Mouse (Mus musculus): ENCODE data around the gene Cadm3. TPM values are rescaled to one million over a fixed set of nuclear protein-coding genes. Genes with fewer than 3 reads are reported as not detected.

The Cadm3 gene
- polyA plus RNA-seq, 1 experiment = 0.09 TPM

GRCm38 (mm10) chr1:173377380-173378112 lies 10.1 kb upstream of the Cadm3 start:
- no peak for TF ChIP-seq CEBPB (IDR thresholded peaks at IDR 0.05; ENCODE audit: low read depth)
- TF ChIP-seq CTCF (IDR thresholded peaks at IDR 0.05; ENCODE audit: control insufficient read depth, insufficient read depth, insufficient read length) = peak; percentile 42
- no peak for TF ChIP-seq MAX (IDR thresholded peaks at IDR 0.05)
- no peak for TF ChIP-seq MYOG (IDR thresholded peaks at IDR 0.05; ENCODE audit: control insufficient read depth, extremely low read depth, insufficient read length)
- TF ChIP-seq MYOD1 (IDR thresholded peaks at IDR 0.05; ENCODE audit: control insufficient read depth, insufficient read length, low read depth) = no peak
- Histone ChIP-seq H3K4me3 (ENCODE audit: insufficient read depth, poor library complexity, severe bottlenecking) (no peak overlapping the region), H3ac (ENCODE audit: control insufficient read depth, insufficient read length, low read depth) (no peak overlapping the region), H3K79me3 (ENCODE audit: low read depth) (no peaks in the 10 kb centered on the region), H3K36me3 (ENCODE audit: control insufficient read depth, insufficient read depth) (no peaks in the 10 kb centered on the region), H3K79me2 (ENCODE audit: control insufficient read depth, insufficient read depth) (no peaks in the 10 kb centered on the region), H3K27me3 (ENCODE audit: control insufficient read depth, insufficient read depth, insufficient read length) (no peaks in the 10 kb centered on the region)

GRCm38 (mm10) chr1:173374020-173374419 lies 6.5 kb upstream of the Cadm3 start:
- Histone ChIP-seq H3ac (ENCODE audit: control insufficient read depth, insufficient read length, low read depth) (no peak overlapping the region), H3K79me2 (ENCODE audit: control insufficient read depth, insufficient read depth) (no peaks in the 10 kb centered on the region)

GRCm38 (mm10) chr1:173371586-173371985 lies 4.1 kb upstream of the Cadm3 start:
- H3K36me3 ChIP-seq (ENCODE audit: control insufficient read depth, insufficient read depth) = no peaks in the 10 kb centered on the region
- H3K79me2 ChIP-seq (ENCODE audit: control insufficient read depth, insufficient read depth) = no peaks in the 10 kb centered on the region
- no peak overlapping the region for H3ac ChIP-seq (ENCODE audit: control insufficient read depth, insufficient read length, low read depth)
- TF ChIP-seq CEBPB (IDR thresholded peaks at IDR 0.05; ENCODE audit: low read depth) (no peak), USF1 (IDR thresholded peaks at IDR 0.05; ENCODE audit: low read depth) (no peak)
- H3K79me3 ChIP-seq (ENCODE audit: low read depth) = no peaks in the 10 kb centered on the region
- no peak overlapping the region for H3K4me3 ChIP-seq (ENCODE audit: insufficient read depth, poor library complexity, severe bottlenecking)
- peaks cover 11% of the 10 kb centered on the region for H3K27me3 ChIP-seq (ENCODE audit: control insufficient read depth, insufficient read depth, insufficient read length)

More at GRCm38 (mm10) chr1:173374020-173374419, 6.5 kb upstream of the Cadm3 start:
- Histone ChIP-seq H3K27me3 (ENCODE audit: control insufficient read depth, insufficient read depth, insufficient read length) (no peaks in the 10 kb centered on the region), H3K36me3 (ENCODE audit: control insufficient read depth, insufficient read depth) (no peaks in the 10 kb centered on the region), H3K79me3 (ENCODE audit: low read depth) (no peaks in the 10 kb centered on the region), H3K4me3 (ENCODE audit: insufficient read depth, poor library complexity, severe bottlenecking) (no peak overlapping the region)
- TF ChIP-seq MYOD1 (IDR thresholded peaks at IDR 0.05; ENCODE audit: control insufficient read depth, insufficient read length, low read depth) (no peak), MAX (IDR thresholded peaks at IDR 0.05) (no peak), MYOG (IDR thresholded peaks at IDR 0.05; ENCODE audit: control insufficient read depth, extremely low read depth, insufficient read length) (no peak), USF1 (IDR thresholded peaks at IDR 0.05; ENCODE audit: low read depth) (no peak), FOSL1 (IDR thresholded peaks at IDR 0.05; ENCODE audit: insufficient read depth, low read length, poor library complexity, severe bottlenecking) (no peak), CEBPB (IDR thresholded peaks at IDR 0.05; ENCODE audit: low read depth) (no peak), CTCF (IDR thresholded peaks at IDR 0.05; ENCODE audit: control insufficient read depth, insufficient read depth, insufficient read length) (no peak)

GRCm38 (mm10) chr1:173370456-173370855 lies 3.0 kb upstream of the Cadm3 start:
- Histone ChIP-seq H3K36me3 (ENCODE audit: control insufficient read depth, insufficient read depth) (no peaks in the 10 kb centered on the region), H3K79me2 (ENCODE audit: control insufficient read depth, insufficient read depth) (no peaks in the 10 kb centered on the region), H3ac (ENCODE audit: control insufficient read depth, insufficient read length, low read depth) (no peak overlapping the region), H3K4me3 (ENCODE audit: insufficient read depth, poor library complexity, severe bottlenecking) (no peak overlapping the region), H3K79me3 (ENCODE audit: low read depth) (no peaks in the 10 kb centered on the region), H3K27me3 (ENCODE audit: control insufficient read depth, insufficient read depth, insufficient read length) (peaks cover 11% of the 10 kb centered on the region)
- TF ChIP-seq MYOG (IDR thresholded peaks at IDR 0.05; ENCODE audit: control insufficient read depth, extremely low read depth, insufficient read length) (no peak), MYOD1 (IDR thresholded peaks at IDR 0.05; ENCODE audit: control insufficient read depth, insufficient read length, low read depth) (no peak), CTCF (IDR thresholded peaks at IDR 0.05; ENCODE audit: control insufficient read depth, insufficient read depth, insufficient read length) (no peak), FOSL1 (IDR thresholded peaks at IDR 0.05; ENCODE audit: insufficient read depth, low read length, poor library complexity, severe bottlenecking) (no peak), USF1 (IDR thresholded peaks at IDR 0.05; ENCODE audit: low read depth) (no peak), MAX (IDR thresholded peaks at IDR 0.05) (no peak), CEBPB (IDR thresholded peaks at IDR 0.05; ENCODE audit: low read depth) (no peak)

- H3ac ChIP-seq (ENCODE audit: control insufficient read depth, insufficient read length, low read depth) = no peak overlapping the region
- no peaks in the 10 kb centered on the region for H3K36me3 ChIP-seq (ENCODE audit: control insufficient read depth, insufficient read depth)
- peaks cover 11% of the 10 kb centered on the region for H3K27me3 ChIP-seq (ENCODE audit: control insufficient read depth, insufficient read depth, insufficient read length)
- no peak for TF ChIP-seq MYOG (IDR thresholded peaks at IDR 0.05; ENCODE audit: control insufficient read depth, extremely low read depth, insufficient read length)
- TF ChIP-seq USF1 (IDR thresholded peaks at IDR 0.05; ENCODE audit: low read depth) = no peak
- TF ChIP-seq MYOD1 (IDR thresholded peaks at IDR 0.05; ENCODE audit: control insufficient read depth, insufficient read length, low read depth) = no peak
- no peak for TF ChIP-seq FOSL1 (IDR thresholded peaks at IDR 0.05; ENCODE audit: insufficient read depth, low read length, poor library complexity, severe bottlenecking)
- no peak for TF ChIP-seq MAX (IDR thresholded peaks at IDR 0.05)
- no peak for TF ChIP-seq CTCF (IDR thresholded peaks at IDR 0.05; ENCODE audit: control insufficient read depth, insufficient read depth, insufficient read length)
- TF ChIP-seq CEBPB (IDR thresholded peaks at IDR 0.05; ENCODE audit: low read depth) = no peak
- no peaks in the 10 kb centered on the region for H3K79me3 ChIP-seq (ENCODE audit: low read depth)
- H3K79me2 ChIP-seq (ENCODE audit: control insufficient read depth, insufficient read depth) = no peaks in the 10 kb centered on the region
- H3K4me3 ChIP-seq (ENCODE audit: insufficient read depth, poor library complexity, severe bottlenecking) = no peak overlapping the region
These were observed 2.1 kb upstream of the Cadm3 start for GRCm38 (mm10) chr1:173369611-173370010.
